Mouse (Mus musculus) CH12.LX (cell line): ENCODE data around the gene Npas2. TPM values are rescaled to one million over a fixed set of nuclear protein-coding genes. Genes with fewer than 3 reads are reported as not detected.

ENCODE experiments used
- DNase-seq: peaks from one replicate; pipeline ENCODE4 v3.0.0-alpha.2; 2013; ENCODE audit errors: extremely low read depth
- H3K27ac ChIP-seq: 2 replicates; pipeline ENCODE4 v1.5.1; 2012; ENCODE audit warnings: low read depth, mild to moderate bottlenecking, control low read depth, moderate library complexity; ENCODE audit not compliant: insufficient read depth
- H3K27me3 ChIP-seq: replicated peaks from 2 replicates; pipeline ENCODE3; 2012; ENCODE audit warnings: inconsistent platforms
- H3K36me3 ChIP-seq, 2 experiments: replicated peaks in 1 of 2; 2 replicates each; pipeline versions ENCODE3 to v1.6.1; 2012; ENCODE audit warnings: inconsistent platforms in 1 of 2, low read length in 1 of 2, mild to moderate bottlenecking in 1 of 2, mixed read lengths in 1 of 2, moderate library complexity in 1 of 2; ENCODE audit not compliant: control insufficient read depth in 1 of 2, insufficient read depth in 1 of 2
- H3K4me1 ChIP-seq, 2 experiments: 2 replicates each; pipeline ENCODE4 v1.6.1; 2012; ENCODE audit warnings: inconsistent platforms in 1 of 2, moderate library complexity in 1 of 2; ENCODE audit not compliant: insufficient read depth in 2 of 2, control insufficient read depth in 1 of 2
- H3K4me2 ChIP-seq: 2 replicates; pipeline ENCODE4 v1.6.1; 2012; ENCODE audit warnings: low read depth, mild to moderate bottlenecking, control low read depth; ENCODE audit not compliant: poor library complexity, insufficient read depth, severe bottlenecking
- H3K4me3 ChIP-seq, 3 experiments: fragments of 150-350 bp in 1 of 3; sonication (generic) in 1 of 3; replicated peaks in 1 of 3; 2 replicates each; pipeline versions ENCODE3 to v1.5.1; 2011 to 2012; ENCODE audit warnings: low read depth in 2 of 3, low read length in 2 of 3, mild to moderate bottlenecking in 2 of 3, moderate library complexity in 2 of 3, control low read depth in 1 of 3, improper control_type of control experiment in 1 of 3, inconsistent platforms in 1 of 3, mixed read lengths in 1 of 3; ENCODE audit not compliant: poor library complexity in 1 of 3
- H3K79me2 ChIP-seq: replicated peaks from 2 replicates; pipeline ENCODE4 v1.6.1; 2012; ENCODE audit warnings: mild to moderate bottlenecking, moderate library complexity; ENCODE audit not compliant: control insufficient read depth, poor library complexity, insufficient read depth, severe bottlenecking; ENCODE audit errors: extremely low read depth
- H3K9ac ChIP-seq: 2 replicates; pipeline ENCODE4 v1.6.1; 2012; ENCODE audit warnings: low read depth, mild to moderate bottlenecking, control low read depth, moderate library complexity; ENCODE audit not compliant: insufficient read depth
- H3K9me3 ChIP-seq: replicated peaks from 2 replicates; pipeline ENCODE3; 2012; ENCODE audit warnings: low read length, inconsistent platforms, mixed read lengths
- BHLHE40 ChIP-seq: IDR thresholded peaks from 2 replicates; pipeline ENCODE4 v1.6.1; 2011; ENCODE audit warnings: mild to moderate bottlenecking, low read depth, low read length, improper control_type of control experiment
- CHD2 ChIP-seq: IDR thresholded peaks from 2 replicates; pipeline ENCODE4 v1.6.1; 2011; ENCODE audit warnings: low read length, improper control_type of control experiment
- CTCF ChIP-seq, 2 experiments: IDR thresholded peaks in 1 of 2; conservative IDR thresholded peaks in 1 of 2; 2 replicates each; pipeline ENCODE4 v1.5.1; 2011 to 2012; ENCODE audit warnings: low read depth in 2 of 2, low read length in 2 of 2, improper control_type of control experiment in 1 of 2, inconsistent platforms in 1 of 2, mild to moderate bottlenecking in 1 of 2, moderate library complexity in 1 of 2
- ELF1 ChIP-seq: IDR thresholded peaks from 2 replicates; pipeline ENCODE4 v1.6.1; 2014; ENCODE audit warnings: low read depth, mild to moderate bottlenecking, inconsistent platforms, low read length, improper control_type of control experiment
- EP300 ChIP-seq: IDR thresholded peaks from 2 replicates; pipeline ENCODE4 v1.6.1; 2011; ENCODE audit warnings: low read length, improper control_type of control experiment
- ETS1 ChIP-seq: conservative IDR thresholded peaks from 2 replicates; pipeline ENCODE4 v1.6.1; 2012; ENCODE audit warnings: low read depth, mild to moderate bottlenecking, inconsistent platforms, low read length, improper control_type of control experiment, moderate library complexity
- GABPA ChIP-seq: IDR thresholded peaks from 2 replicates; pipeline ENCODE4 v1.6.1; 2012; ENCODE audit warnings: low read depth, low read length, improper control_type of control experiment, inconsistent platforms; ENCODE audit not compliant: insufficient replicate concordance
- IRF4 ChIP-seq: IDR thresholded peaks from 2 replicates; pipeline ENCODE4 v1.6.1; 2014; ENCODE audit warnings: low read depth, mild to moderate bottlenecking, inconsistent platforms, low read length, improper control_type of control experiment
- JUND ChIP-seq: conservative IDR thresholded peaks from 2 replicates; pipeline ENCODE4 v1.6.1; 2011; ENCODE audit warnings: low read depth, low read length, improper control_type of control experiment
- KAT2A ChIP-seq: IDR thresholded peaks from 2 replicates; pipeline ENCODE4 v1.6.1; 2012; ENCODE audit warnings: low read length, improper control_type of control experiment, inconsistent platforms; ENCODE audit not compliant: insufficient replicate concordance
- MAFK ChIP-seq: IDR thresholded peaks from 2 replicates; pipeline ENCODE4 v1.6.1; 2011; ENCODE audit warnings: low read length, improper control_type of control experiment; ENCODE audit not compliant: insufficient replicate concordance
- MAX ChIP-seq: IDR thresholded peaks from 2 replicates; pipeline ENCODE4 v1.6.1; 2011; ENCODE audit warnings: low read length, improper control_type of control experiment
- MAZ ChIP-seq: IDR thresholded peaks from 2 replicates; pipeline ENCODE4 v1.6.1; 2012; ENCODE audit warnings: low read depth, mild to moderate bottlenecking, inconsistent platforms, low read length, improper control_type of control experiment, moderate library complexity
- MEF2A ChIP-seq: IDR thresholded peaks from 2 replicates; pipeline ENCODE4 v1.6.1; 2014; ENCODE audit warnings: low read depth, mild to moderate bottlenecking, inconsistent platforms, low read length, improper control_type of control experiment, borderline replicate concordance
- MYC ChIP-seq: IDR thresholded peaks from 2 replicates; pipeline ENCODE4 v1.6.1; 2011; ENCODE audit warnings: low read depth, mild to moderate bottlenecking, improper control_type of control experiment, low read length
- NRF1 ChIP-seq: IDR thresholded peaks from 2 replicates; pipeline ENCODE4 v1.6.1; 2014; ENCODE audit warnings: low read depth, mild to moderate bottlenecking, inconsistent platforms, low read length, improper control_type of control experiment, moderate library complexity
- POLR2A ChIP-seq: IDR thresholded peaks from 2 replicates; pipeline ENCODE4 v1.6.1; 2011; ENCODE audit warnings: low read depth, mild to moderate bottlenecking, improper control_type of control experiment, low read length
- POLR2AphosphoS2 ChIP-seq: IDR thresholded peaks from 2 replicates; pipeline ENCODE4 v1.6.1; 2011; ENCODE audit warnings: low read depth, low read length, improper control_type of control experiment
- RAD21 ChIP-seq: IDR thresholded peaks from 2 replicates; pipeline ENCODE4 v1.6.1; 2011; ENCODE audit warnings: low read depth, mild to moderate bottlenecking, low read length, improper control_type of control experiment, moderate library complexity
- SIN3A ChIP-seq: IDR thresholded peaks from 2 replicates; pipeline ENCODE4 v1.6.1; 2012; ENCODE audit warnings: low read length, improper control_type of control experiment, inconsistent platforms
- SMC3 ChIP-seq: IDR thresholded peaks from 2 replicates; pipeline ENCODE4 v1.6.1; 2011; ENCODE audit warnings: low read depth, low read length, improper control_type of control experiment
- TBP ChIP-seq: conservative IDR thresholded peaks from 2 replicates; pipeline ENCODE4 v1.6.1; 2011; ENCODE audit warnings: low read depth, low read length, improper control_type of control experiment
- TCF12 ChIP-seq: IDR thresholded peaks from 2 replicates; pipeline ENCODE4 v1.6.1; 2014; ENCODE audit warnings: low read depth, mild to moderate bottlenecking, inconsistent platforms, low read length, improper control_type of control experiment
- UBTF ChIP-seq: IDR thresholded peaks from 2 replicates; pipeline ENCODE4 v1.6.1; 2012; ENCODE audit warnings: low read depth, mild to moderate bottlenecking, inconsistent platforms, low read length, improper control_type of control experiment, moderate library complexity
- USF1 ChIP-seq: IDR thresholded peaks from 2 replicates; pipeline ENCODE4 v1.6.1; 2014; ENCODE audit warnings: low read depth, mild to moderate bottlenecking, inconsistent platforms, low read length, improper control_type of control experiment
- ZKSCAN1 ChIP-seq: IDR thresholded peaks from 2 replicates; pipeline ENCODE4 v1.6.1; 2012; ENCODE audit warnings: low read depth, inconsistent platforms, low read length, improper control_type of control experiment, borderline replicate concordance
- ZMIZ1 ChIP-seq: IDR thresholded peaks from 2 replicates; pipeline ENCODE4 v1.6.1; 2012; ENCODE audit warnings: low read depth, mild to moderate bottlenecking, inconsistent platforms, low read length, improper control_type of control experiment
- ZNF384 ChIP-seq: IDR thresholded peaks from 2 replicates; pipeline ENCODE4 v1.6.1; 2012; ENCODE audit warnings: low read depth, low read length, improper control_type of control experiment, inconsistent platforms
- dilution Hi-C: fragments of 300-500 bp; cut with MboI; formaldehyde crosslinking; loops from 2 replicates; pipeline ENCODE4 v1.14.3; 2020; ENCODE audit warnings: low sequenced_read_pairs; ENCODE audit not compliant: extremely low pct_unique_long_range_greater_than_20kb, extremely low pct_ligation_motif_present
- in situ Hi-C: fragments of 300-500 bp; cut with MboI; formaldehyde crosslinking; loops from 3 replicates; pipeline ENCODE4 v1.14.3; 2019; ENCODE audit warnings: low sequenced_read_pairs, low pct_ligation_motif_present, low pct_unique_long_range_greater_than_20kb, mixed read lengths
- polyA plus RNA-seq: library from polyadenylated mRNA; unstranded; fragments of >175 nt; gene quantifications from 2 replicates; pipeline ENCODE4 v1.2.1, GENCODE M21; 2012; ENCODE audit warnings: low read depth; ENCODE audit not compliant: insufficient read length
- total RNA-seq, 2 experiments: library from RNA; depleted of rRNA; stranded (reverse); fragments of 300-350 nt in 1 of 2; fragments of >200 nt in 1 of 2; gene quantifications; 2 replicates each; pipeline ENCODE4 v1.2.3; 2012 to 2014

Gene Npas2
- total and polyA plus RNA-seq, 3 experiments: 0.13 TPM; not detected in 2

- Histone ChIP-seq H3K79me2 (no peaks in the 10 kb centered on the region), H3K9me3 (peaks cover 3% of the 10 kb centered on the region), H3K4me1 (no peaks in the 10 kb centered on the region), H3K4me3 (no peak overlapping the region), H3K27ac (no peak overlapping the region), H3K9ac (no peak overlapping the region), H3K36me3 (no peaks in the 10 kb centered on the region), H3K27me3 (no peaks in the 10 kb centered on the region), H3K4me2 (no peak overlapping the region)
- no peak for DNase-seq
- in situ Hi-C loops: no loop called here
- dilution Hi-C loops: no loop called here
- TF ChIP-seq GABPA: no peak
- TF ChIP-seq MAZ: no peak
- no peak for TF ChIP-seq MEF2A
- no peak for TF ChIP-seq BHLHE40
- no peak for TF ChIP-seq ZMIZ1
- TF ChIP-seq ELF1: no peak
- TF ChIP-seq KAT2A: no peak
- no peak for TF ChIP-seq TCF12
- TF ChIP-seq MAX: no peak
- no peak for TF ChIP-seq UBTF
- no peak for TF ChIP-seq POLR2A
- no peak for TF ChIP-seq TBP
- TF ChIP-seq RAD21: no peak
- no peak for TF ChIP-seq IRF4
- no peak for TF ChIP-seq MAFK
- TF ChIP-seq USF1: no peak
These were observed 16.3 kb upstream of the Npas2 start for GRCm38 (mm10) chr1:39177211-39177610.

GRCm38 (mm10) chr1:39179806-39180205 lies 13.7 kb upstream of the Npas2 start:
- in situ Hi-C loops (no loop called here), dilution Hi-C loops (no loop called here)
- Histone ChIP-seq H3K9ac (no peak overlapping the region), H3K4me2 (no peak overlapping the region), H3K27ac (no peak overlapping the region), H3K4me1 (no peaks in the 10 kb centered on the region), H3K4me3 (no peak overlapping the region), H3K27me3 (no peaks in the 10 kb centered on the region), H3K36me3 (no peaks in the 10 kb centered on the region), H3K9me3 (peaks cover 3% of the 10 kb centered on the region), H3K79me2 (no peaks in the 10 kb centered on the region)
- TF ChIP-seq ETS1 (no peak), SMC3 (no peak), CHD2 (no peak), EP300 (no peak), JUND (no peak), NRF1 (no peak), MYC (no peak), MEF2A (no peak), MAZ (no peak), SIN3A (no peak), ZNF384 (no peak), CTCF (conservative IDR thresholded peaks at IDR 0.05 in 1 of 2, IDR thresholded peaks at IDR 0.05 in 1 of 2; ENCODE audit: low read depth in 2 of 2, low read length in 2 of 2) (no peak), POLR2AphosphoS2 (no peak), ZMIZ1 (no peak), USF1 (no peak), ZKSCAN1 (no peak)
- no peak for DNase-seq
